Mouse (Mus musculus) thymus, postnatal 14 days (tissue): ENCODE results near the gene Krr1.
A peak's percentile ranks its signal among the peaks of the same experiment; 100 is the strongest.

ENCODE experiments used
- DNase-seq: peaks from one replicate; pipeline ENCODE4 v3.0.0; 2021

The Krr1 gene

DNA sequence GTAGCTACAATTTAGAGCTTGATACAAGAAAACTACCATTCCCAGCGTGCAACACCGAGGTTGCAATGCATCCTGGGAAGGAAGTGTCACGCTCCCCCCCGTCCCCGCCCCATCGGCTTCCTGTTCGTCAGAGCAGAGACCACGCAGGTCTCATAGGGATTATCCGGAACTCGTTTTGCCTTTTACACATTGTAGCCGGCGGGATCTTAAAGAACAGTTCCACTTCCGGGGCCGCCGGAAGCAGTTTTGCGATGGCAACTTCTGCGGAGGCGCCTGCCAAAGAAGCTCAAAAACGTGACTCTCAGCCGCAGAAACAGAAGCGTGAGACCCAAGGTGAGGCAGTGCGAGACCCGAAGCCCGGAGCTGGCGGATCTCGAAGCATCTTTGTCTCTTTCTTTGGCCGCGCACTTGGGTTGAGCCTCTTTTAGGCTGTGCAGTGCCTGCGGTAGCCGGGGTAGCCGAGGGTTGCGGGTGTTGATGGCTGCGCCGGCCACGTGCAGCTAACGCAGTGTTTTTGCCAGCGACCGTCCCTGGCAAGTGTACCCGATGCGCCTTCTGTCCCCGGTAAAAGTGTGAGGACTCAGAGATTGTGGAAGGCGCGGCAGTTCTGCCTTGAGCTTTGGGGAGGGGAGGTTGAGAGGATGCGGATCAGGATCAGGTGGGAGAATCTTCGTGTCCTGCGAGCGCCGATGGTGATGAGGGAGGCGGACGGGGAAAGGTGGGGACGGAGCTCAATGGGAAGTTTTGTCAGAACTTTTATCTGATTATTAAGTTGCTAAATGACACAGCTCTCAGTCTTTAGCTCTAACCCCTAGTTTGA, at the start of gene Krr1:
Gene Krr1 (plus strand): TSS at position 123 of the 820 bp plus-strand sequence.
- DNase-seq: peak; percentile 88

DNA sequence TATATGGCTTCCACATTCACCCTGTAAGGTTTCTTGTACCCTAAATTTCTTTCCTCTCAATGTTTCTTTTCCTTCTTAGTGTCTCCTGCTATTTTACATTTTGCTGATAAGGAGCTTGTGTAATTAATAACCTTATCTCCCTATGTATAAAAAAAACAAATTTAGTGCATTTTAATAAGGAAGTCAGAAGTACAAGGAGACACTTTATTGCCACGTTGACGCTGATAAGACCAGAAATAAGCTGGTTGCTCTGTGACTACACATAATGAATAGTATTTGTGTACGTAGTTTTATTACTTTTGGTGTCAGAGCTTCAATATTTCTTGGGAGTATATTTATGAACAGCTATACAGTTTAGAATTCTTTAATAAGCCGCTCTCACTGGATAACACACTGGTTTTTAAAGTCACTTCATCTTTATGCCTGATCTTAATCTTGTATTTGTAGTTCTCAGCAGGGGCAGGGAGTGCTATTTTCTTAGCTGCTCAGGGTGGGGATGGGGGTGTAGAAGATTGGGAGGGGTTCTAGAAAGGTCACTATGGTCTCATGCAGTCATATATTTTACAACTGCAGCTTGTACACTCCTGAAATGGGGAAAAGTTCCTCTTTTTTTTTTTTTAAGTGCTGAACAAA, 48.8 kb upstream of the Krr1 start:
- DNase-seq: no peak

DNA sequence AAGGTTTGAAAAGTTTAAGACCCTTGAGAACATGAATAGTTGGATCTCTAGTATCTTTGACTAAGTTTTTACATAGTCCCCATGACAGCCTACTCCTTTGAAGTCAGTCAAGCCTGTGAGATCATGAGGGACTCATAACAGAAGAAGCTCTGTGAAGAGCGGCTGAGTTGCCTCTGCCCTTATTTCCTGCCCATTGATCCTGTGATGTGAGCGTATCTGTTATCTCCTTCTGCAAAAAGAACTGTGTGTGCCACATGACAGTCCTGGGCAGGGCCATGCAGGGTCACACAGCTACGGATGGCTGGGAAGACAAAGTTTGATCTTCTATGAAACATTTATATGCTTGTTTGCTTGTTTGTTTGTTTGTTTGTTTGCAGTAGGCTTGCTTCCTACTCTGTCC, 48.3 kb upstream of the Krr1 start:
- DNase-seq: peak; percentile 48

DNA sequence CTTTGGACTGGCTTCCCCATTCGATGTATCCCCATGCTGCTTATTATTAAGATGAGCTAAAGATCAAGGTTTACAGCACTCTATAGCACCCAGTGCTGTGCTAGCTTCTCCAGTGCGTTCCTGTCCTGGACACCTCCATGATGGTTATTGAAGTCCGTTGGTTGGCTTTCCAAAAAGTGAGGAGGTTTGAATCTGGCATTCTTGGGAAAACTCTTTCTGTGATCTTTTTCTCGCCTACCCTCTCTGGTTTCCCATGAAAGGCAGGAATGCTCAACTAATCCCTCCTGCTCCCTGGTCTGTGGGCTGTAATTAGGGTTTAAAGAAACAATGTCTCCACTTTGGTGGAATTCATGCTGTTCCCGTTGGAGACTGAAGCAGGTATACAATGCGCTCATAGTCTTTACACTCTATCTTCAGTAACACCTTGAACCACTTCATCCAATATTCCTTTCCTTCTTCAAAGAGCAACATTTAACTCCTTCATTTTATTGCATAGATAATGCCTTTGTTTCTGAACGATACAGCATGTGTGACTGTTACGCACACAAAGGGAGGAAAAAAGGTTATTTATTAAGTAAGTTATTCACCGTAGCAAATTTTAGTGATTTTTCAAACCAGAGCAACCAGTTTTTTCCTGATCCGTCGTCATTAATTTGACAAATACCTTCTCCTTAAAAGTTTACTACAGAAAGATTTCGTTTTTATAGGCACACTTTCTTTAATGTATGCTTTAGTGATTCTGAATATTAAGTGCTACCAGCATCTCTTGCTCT, 47.6 kb upstream of the Krr1 start:
- DNase-seq: no peak

DNA sequence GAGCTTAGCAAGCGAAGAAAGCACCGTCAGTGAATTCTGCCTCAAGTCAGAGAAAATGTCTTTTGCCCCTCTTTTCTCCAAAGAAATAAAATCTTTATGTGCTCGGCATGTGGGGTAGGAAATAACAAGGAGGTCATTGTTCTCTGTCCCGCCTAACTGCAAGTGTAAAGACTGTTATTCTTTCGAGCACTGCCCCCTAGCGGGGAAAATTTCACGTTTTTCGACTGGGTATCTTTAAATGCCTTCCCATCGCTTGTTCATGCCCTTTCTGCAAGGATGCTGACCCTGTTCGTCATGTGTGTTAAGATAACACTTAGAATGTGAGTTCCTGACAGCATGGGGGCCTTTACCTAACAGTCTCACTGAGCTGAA, 47.0 kb upstream of the Krr1 start:
- peak; percentile 92 for DNase-seq

DNA sequence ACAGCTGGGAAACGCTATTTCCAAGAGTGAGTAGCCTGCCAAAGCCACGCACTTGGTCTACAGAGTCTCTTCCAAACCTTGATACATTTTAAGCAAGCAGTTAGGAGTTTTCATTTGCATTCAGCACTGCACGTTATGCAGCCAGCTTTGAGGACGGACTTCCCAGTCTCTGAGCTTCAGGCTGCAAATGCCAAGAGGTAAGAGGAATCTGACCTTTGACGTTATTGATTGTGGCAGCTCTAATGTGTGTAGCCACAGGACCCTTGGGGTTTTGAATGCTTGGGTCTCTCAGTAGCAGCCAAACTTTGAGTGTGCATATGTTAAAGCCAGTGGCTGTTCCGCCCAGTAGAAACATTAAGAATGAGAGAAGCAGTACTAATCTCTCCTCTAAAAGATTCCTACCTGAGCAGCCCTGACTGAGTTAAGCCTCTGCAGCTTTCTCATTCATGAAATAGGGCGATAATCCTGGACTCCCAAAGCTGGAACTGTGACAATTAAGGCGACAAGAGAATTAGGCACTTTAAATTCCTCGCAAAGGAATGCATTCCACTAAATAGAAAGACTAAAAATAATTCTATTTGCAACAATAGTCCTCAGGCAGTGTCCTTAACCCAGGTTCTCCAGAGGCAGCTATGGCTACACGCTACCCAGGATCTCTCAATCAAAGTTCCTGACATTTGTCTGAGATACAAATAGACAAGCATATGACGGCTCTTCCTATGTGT, 39.7 kb upstream of the Krr1 start:
- DNase-seq: no peak

DNA sequence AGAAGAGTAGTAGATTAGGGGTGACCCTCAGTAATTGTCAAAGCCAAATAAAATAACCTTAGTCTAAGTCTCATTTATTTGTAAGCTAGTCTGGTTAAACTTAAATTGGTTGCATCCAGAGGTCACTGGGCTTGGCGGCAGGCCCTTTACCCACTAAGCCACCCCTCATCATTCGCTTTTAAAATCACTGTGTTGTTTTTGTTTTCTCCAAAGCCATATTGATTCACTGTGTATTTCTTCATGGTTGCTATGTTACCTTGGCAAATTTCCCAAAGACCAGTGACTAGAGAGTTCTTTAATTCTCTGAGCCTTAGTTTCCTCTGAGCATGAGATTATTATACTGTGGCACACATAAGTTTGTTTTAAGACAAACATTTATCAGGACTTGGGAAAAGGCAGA, 37.3 kb upstream of the Krr1 start:
- DNase-seq: no peak

DNA sequence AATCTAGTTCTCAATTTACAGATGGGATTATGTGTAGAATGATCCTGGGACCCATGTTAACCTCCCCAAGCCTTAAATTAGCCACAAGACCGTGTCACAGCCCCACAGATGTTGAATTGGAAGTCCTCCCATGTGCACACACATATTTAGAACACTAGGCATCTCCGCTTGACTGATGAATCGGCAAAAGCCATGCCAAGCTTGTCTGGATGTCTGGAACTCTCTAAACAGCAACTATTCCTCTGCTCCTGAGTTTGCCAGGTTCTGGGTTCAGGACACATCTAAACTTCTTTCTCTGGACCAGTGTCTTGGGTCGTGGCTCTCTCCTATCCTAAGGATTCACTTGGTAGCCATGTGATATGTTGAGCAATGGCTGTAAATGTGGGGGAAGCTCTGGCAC, 36.4 kb upstream of the Krr1 start:
- DNase-seq: no peak

DNA sequence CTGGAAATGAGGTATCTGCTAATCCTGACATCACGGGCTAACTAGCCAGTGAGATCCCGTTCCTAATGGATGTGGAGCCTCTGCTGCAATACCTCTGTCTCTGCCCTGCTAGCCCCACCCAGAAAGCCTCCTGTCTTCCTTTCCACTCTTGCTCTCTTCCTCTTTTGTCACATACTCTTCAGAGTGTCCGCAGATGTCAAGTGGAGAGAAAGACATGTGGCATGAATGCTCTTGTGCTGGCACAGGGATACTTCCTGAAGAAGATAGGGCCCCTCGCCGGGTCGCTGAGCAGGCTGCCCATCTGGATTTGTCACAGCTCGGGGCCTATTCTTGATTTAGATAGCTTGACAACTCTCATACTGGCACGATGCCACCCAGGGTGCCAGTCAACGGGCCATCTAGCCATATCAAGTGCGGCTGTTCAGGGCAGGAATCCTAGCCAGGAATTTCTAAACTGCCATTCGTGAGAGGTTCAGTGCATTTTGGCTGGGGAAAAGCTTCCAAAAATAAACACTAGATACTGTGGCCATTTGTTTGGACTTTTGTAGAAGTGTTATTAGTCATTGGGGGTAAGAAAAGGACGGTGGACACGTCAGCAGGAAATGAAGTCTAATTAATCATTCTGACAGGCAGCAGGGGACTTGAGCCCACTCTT, 35.8 kb upstream of the Krr1 start:
- no peak for DNase-seq

DNA sequence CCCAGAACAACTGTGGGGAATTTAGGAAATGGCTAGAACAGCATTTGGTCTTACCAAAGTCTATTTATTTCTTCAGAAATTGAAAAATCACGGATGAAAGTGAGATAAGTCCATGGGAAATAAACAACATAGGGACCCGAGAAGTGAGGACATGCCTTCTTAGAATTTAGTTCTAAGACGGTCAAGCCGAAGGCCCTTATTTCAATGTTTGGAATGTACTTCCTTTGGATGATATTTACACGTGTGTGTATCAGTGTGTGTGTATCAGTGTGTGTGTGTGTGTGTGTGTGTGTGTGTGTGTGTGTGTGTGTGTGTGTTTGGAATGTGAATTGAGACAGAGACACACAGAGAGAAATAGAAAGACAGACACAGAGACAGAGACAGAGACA, 35.3 kb upstream of the Krr1 start:
- DNase-seq: no peak

DNA sequence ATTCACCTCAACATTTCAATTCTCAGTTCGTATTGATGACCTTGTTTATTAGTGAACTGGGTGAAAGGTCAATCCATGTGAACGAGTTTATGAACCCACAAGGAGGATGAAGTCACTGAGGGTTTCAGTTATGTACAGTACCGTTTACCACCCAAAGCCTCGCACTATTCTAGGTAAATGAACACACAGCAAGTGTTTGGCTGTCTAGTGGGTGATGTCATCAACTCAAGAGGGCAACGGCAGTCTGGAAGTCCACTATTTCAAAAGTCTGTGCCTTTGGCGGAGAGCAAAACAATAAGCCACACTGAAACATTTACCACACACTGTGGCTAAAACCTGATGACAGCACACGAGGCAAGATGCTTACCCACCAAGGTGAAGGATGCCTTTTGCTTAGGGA, 29.4 kb upstream of the Krr1 start:
- no peak for DNase-seq

DNA sequence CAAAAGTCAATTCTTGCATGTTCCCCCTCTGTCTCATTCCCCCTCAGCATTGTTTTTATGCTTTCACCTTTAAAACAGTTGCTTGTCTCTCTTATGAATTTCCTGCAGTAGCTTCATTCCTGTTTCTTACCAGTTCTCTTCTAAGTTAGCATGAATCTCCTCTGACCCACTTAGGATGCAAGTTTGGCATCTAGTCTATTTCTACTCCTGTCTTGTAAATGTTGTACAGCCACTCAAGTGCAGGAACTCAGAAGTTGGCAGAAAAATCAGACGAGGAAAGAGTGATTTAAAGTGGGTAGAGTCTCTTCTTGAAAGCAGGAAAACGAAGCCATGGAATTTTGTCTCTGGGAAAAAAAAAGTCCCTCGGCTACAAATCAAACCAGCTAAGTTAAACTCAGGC, 26.9 kb upstream of the Krr1 start:
- DNase-seq: no peak

DNA sequence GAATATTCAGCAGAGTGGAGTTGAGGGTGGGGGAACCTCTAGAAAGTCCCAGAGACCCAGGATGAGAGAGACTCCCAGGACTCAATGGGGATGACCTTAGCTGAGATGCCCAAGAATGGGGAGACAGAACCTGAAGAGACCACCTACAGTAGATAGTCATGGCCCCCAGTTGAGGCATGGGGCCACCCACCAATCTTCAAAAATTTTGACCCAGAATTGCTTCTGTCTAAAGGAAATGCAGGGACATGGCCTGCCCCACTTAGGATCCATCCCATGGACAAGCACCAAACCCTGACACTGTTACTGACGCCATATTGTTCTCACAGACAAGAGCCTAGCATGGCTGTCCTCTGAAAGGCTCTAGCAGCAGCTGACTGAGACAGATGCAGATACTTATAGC, 24.4 kb upstream of the Krr1 start:
- no peak for DNase-seq

DNA sequence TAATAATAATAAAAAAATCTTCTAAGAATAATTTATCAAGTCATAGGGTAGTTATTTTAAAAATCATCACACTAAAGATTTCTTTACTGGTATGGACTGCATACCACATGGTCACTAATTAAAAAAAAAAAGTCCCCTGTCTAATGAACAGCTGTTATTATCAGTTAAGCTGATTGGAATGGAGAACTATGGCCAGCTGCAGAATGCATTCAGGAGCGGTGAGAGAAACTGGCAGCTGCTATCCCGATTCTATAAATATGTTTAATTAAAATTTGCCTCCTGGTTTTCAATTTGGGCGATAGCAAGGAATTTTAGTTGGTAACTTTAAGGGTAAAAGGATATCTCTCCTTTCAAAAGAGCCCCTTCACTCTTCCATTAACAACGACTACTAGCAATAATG, 23.5 kb upstream of the Krr1 start:
- DNase-seq: no peak

DNA sequence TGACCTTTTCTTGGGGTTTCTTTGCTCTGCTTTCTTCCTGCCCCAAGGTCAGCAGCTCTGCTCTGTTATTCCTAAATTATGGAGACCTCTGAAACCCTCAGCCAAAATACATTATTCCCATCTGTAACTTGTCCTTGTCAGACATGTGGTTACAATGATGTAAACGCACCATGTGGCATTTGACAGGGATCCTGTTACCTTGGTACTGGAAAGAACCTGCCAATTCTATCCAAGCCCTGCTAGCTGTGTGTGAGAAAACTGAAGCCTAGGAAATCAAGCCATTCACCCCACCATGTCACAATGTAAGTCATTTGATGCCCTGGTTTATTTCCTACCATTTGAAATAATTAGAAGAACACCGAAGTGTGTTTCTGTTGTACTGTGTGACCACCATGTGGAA, 16.6 kb upstream of the Krr1 start:
- no peak for DNase-seq

DNA sequence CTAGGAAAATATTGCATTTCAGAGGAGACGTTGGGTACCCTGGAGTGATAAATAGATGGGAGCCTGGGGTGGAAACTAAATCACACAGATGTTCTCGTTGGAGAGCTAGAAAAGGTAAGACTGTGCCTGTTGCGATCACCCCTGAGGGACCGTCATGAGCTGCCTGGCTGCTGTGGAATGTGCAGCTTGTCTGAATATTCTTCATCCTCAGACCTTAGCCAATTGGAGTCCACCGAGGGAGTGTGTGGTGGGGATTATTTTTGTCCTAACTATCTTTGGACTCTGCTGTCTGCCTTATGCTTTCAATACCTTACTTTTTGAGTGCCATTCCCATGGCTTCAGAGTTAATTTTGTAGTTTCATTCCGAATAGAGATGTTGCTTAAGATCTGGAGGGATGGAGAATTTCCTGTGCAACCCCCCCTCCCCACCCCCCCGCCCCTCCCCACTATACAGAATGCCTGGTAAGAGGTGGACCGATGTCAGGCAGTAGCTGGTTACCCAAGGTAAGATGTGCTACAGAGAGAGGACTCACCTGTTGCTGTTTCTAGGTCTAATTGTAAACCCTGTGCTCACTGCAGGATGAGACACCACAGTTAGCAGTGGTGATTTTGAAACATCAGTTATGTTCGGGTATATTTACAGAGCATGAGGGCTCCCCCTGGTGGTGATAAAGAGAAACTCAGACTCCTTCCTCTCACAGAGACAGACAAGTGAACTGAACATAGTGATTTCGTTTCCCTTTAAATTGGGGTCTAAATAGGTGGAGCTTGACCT, 15.0 kb upstream of the Krr1 start:
- DNase-seq: peak; percentile 67

DNA sequence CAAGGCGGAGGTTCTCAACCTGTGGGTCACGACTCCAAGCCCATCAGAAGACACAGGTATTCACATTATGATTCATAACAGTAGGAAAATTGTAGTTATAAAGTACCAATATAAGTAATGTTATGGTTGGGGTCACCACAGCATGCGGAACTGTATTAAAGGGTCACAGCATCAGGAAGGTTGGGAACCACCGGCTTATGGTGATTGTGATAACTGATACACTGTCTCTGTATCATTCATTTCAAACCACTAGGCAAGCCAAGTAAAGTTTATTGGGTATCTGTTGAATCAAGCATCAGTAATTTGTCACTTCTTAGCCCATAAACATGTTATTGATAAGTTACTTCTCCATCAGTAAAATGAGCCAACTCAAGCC, 14.4 kb upstream of the Krr1 start:
- DNase-seq: no peak

DNA sequence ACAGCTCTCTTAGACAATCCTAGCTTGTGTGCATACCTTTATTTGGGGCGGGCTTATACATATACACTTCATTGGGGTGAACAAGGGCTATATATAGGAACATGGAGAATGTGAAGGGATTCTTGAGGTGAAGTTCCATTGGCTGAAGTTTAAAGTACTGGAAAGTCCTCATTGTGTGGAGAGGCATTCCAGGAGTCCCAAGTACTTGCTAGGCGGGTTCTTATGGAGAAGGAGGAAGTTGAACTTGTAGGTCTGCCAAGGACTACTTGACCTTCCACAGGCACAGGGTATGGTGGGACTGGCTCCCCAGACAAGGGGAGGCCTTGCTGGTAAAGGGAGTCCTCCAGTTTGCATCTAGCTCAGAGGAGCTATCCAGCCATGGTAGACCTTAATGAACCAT, 13.1 kb upstream of the Krr1 start:
- no peak for DNase-seq

DNA sequence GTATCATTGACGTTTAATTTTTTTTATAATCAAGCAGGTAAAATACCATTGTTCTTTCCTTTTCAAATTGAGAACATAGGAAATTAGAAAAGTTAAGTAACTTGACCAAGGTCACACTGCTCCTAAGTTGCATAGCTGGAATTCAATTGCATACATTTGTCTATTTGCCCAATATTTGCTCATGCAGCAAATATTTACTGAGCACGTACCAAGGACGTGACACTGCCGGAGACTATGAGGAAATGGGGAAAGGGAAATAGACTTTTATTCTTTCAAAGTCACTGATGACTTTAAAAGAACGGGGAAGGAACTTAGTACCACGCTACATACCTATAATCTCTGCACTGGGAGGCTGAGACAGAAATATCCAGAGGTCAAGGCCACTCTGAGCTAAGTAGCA, 12.0 kb upstream of the Krr1 start:
- DNase-seq: no peak

DNA sequence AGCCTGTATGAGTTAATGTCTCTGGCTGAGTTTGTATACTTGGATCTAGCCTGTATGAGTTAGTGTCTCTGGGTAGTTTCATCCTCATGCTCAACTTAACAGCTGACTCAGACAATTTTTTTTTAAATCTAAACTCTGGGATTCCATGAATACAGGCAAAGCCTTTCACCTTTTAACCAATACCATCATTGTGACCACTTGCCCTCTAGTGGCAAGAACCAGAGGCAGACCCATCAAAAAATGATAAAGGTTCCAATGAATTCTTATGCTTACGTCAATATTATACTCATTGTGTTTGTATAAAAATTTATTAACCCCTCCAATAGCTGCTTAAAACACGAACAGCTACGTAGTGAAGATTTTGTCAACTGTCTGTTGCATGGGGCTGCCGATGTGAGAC, 6.1 kb upstream of the Krr1 start:
- DNase-seq: no peak

DNA sequence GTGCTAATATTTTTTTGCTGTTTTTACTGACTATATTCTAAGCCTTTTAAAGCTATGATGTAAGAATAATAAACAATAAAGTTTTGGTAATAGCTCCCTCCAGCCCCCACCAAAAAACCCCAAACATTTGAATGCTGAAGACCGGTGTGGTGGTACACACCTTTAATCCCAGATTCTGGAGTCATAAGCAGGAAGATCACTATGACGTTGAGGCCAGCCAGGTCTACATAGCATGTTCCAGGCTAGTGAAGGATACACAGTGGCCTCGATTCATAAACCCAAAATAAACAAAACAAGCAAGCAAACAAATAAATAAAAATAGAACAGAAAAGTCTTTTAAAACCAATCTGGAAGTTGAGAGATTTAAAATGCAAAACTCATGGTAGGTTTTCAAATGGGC, 535 bp upstream of the Krr1 start:
- no peak for DNase-seq

DNA sequence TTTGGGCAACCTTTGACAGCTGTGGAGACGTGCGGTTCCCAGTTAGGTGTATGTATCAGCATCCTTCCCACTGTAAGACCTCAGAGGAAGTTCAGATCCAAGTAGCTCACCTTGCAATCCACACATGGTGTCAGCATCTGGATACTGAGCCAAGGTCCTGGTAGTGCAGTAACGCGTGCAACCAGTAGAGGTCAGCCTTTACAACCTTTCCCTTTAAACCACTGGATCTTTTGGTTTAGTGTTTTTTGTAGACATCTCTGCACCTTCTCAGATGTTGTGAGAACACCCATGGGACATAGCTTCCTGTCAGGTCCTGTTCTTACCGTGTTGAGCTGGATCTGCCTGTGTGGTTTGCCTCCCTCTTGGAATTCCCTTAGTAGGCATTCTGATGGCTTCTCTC, 5.1 kb downstream of the Krr1 start:
- peak; percentile 58 for DNase-seq
